Mouse (Mus musculus): ENCODE measurements around the gene Smarcc1.

Gene Smarcc1

GRCm38 (mm10) chr9:110243221-110243833 lies 125.8 kb downstream of the Smarcc1 start, which contains the start of gene Cspg5:
TSS of gene Cspg5 (plus strand) at chr9:110243783.
- no peak for DNase-seq

DNA sequence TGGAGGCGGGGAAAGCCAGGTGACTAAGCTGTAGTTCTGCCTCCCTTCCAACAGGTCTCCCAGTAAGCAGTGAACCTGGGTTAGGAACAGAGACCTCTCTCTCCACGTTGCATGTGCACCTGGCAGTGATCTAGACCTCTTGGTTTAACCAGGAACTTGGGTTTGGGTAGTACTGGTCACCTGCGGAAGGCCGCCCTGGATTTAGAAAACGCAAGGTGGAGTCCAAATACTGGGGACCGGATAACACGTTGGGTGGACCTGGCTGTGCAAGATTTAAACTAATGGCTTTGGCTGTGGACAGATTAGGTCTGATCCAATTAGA lies 127.0 kb downstream of the Smarcc1 start:
- no peak for DNase-seq

DNA sequence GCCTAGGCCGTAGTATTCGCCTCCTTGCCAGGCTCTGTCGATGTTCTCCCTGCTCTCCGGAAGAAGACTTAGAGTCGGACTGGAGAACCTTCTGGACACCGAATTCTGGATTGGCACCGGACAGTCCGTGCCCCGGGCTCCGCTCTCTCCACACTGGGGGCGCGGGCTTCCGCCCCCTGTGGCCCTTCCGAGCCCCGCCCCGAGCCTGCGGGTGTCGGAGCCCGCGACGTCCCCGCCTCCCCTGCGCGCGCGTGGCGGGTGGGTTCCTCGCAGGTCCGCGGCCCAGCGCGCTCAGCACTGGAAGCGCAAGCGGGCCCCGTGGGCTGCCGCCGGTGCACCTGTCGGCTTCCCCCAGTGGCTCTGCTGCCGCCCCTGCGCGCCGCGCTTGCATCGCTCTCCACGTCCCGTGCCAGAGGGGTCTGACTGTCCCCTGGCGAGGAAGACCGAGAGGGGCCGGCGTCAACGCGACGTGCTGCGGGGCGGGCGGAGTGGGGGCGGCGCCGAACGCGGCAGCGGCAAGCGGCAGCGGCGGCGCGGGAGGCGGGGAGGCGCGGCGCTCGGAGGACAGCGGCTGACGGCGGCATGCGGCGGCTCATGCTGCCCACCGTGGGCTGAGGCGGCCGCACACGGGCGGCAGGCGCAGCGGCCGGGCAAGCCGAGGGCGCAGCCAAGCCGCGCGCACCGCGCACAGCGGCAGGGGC lies 127.5 kb downstream of the Smarcc1 start:
- no peak for DNase-seq

DNA sequence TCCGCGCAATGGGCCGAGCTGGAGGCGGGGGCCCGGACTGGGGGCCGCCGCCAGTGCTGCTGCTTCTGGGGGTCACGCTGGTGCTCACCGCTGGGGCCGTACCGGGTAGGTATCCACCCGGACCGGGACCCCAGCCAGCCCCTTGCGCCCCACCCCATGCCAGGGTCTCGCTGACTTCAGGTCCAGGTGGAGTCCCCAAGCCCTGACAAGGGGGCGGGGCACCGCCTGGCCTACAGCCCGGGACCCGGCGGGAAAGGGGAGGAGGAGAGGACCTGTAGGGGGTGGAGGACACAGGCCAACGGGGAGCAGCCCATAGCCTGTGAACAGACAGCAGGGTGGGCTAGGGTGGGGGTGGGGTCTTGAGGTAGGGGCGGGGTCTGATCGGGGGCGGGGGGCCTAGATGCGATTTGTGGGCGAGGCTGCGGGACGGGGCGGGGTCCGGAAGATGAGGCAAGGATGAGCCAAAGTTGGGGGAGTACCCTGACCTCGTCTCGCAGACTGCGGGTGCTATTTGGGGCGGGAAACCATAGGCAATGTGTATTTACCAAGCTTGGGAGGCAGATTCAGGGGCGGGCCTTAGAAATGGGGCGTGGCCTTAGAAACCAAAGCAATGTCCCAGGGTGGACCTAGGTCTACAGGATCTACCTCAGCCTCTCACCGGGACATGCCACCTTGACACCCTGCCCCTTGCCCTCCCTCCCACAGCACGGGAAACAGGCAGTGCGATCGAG lies 128.2 kb downstream of the Smarcc1 start:
- DNase-seq = peak; percentile 32

- DNase-seq = no peak
Measured at GRCm38 (mm10) chr9:110246321-110246640, 128.8 kb downstream of the Smarcc1 start.

DNA sequence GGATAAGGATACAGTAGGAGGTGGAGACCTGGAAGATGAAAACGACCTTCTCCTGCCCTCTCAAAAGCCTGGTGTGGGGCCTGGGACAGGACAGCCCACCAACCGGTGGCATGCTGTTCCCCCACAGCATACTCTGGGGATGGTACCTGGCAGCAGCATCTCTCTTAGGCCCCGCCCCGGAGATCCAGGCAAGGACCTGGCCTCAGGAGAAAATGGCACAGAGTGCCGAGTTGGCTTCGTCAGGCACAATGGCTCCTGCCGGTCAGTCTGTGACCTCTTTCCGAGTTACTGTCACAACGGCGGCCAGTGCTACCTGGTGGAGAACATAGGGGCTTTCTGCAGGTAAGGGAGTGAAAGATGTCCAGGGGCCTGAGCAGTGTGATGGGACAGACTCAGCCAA lies 129.5 kb downstream of the Smarcc1 start:
- no peak for DNase-seq

GRCm38 (mm10) chr9:110248861-110249260 lies 131.4 kb downstream of the Smarcc1 start:
- DNase-seq = no peak

DNA sequence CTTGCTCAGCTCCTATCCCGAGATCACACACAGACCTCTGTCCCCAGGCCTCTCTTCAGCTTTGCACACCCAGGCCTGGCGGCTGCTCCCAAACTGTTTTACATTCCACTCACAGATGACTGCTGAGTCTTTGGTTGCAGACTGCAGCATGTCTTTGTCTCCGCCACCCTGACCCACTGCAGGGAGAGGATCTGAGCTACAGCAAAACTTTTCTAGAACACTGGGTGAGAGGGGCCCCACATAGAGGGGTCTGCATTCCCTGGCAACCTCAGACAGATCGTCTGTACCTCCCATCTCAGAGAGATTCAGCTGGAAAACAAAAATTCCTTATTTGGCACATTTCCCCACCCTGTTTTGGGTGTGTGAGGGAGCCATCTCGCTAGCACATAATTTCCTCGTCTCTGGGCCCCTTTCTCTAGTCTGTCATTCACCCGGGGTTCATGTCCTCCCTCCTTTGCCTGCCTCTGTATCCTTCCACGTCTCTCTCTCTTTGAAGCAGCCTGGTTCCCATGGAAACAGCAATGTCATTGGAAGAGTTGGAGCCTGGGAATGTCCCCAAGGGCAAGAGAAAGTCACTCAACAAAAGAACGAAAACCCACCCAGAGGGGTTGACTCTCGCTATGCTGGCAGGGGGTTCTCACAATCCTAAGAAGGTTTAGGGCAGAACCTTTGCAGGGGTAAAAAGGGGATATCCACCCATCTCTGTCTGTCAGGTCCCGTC lies 132.5 kb downstream of the Smarcc1 start:
- no peak for DNase-seq

DNA sequence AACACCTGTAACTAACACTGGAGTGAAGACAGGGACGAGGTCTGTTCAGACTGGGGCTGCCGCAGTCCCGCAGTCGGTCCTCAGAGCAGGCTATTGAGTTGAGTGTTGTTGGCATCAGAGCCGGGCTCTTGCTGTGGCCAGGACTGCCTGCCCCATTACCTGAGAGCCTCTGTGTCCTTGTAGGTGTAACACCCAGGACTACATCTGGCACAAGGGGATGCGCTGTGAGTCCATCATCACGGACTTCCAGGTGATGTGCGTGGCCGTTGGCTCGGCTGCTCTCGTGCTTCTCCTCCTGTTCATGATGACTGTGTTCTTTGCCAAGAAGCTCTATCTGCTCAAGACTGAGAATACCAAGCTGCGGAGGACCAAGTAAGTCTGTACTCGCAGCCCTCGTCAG lies 133.3 kb downstream of the Smarcc1 start:
- no peak for DNase-seq

DNA sequence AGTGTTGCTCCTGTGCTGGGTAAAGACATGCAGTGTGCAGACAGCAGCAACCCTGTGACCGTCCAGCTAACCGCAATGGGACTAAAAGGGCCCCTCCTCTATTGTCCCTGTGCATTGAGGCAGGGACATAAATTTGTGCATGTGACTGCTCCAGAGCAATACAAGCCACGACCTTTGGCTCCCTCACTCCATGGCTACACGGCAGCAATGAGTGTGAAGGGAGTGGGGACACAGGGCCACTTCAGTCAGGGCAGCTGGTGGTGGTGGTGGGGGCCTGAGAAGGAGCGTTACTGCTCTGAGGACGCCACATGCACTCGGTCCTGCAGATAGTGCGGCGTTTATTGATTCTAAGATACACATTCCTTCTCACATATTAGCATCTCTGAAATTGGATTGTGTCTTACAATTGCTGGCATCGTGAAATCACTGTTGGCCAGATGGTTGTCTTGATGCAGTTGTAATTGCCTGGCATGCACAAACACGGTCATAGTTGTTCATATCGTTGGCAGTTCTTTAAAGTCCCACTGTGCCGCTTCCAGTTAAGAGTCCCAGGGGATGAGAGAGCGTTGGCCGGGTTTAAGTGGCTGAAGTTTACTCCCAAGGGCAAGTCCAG lies 138.0 kb downstream of the Smarcc1 start:
- no peak for DNase-seq

- DNase-seq = no peak
Measured at GRCm38 (mm10) chr9:110258646-110259045, 141.1 kb downstream of the Smarcc1 start.

- DNase-seq = no peak
Measured at GRCm38 (mm10) chr9:110259118-110259517, 141.6 kb downstream of the Smarcc1 start.

DNA sequence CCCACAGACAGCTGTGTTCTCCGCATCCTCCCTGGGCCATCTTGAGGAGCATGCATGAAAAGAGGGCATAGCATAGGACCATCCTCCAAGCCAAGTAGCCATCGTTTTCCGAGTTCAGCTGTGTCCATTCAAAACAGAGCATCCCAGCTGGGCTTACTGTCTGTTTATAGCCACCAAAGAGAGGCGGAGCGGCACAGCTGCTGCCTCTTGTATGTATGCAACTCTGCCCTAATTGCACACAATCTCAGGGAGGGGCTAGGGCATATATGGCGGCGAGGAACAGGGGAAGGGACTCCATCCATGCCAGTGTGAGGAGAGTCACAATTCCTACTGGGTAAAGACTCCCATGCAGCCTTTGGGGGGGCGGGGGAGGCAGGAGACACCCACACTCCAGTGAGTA lies 145.7 kb downstream of the Smarcc1 start:
- no peak for DNase-seq

GRCm38 (mm10) chr9:110264991-110265390 lies 147.5 kb downstream of the Smarcc1 start:
- no peak for DNase-seq

- no peak for DNase-seq
Measured at GRCm38 (mm10) chr9:110268416-110268815, 150.9 kb downstream of the Smarcc1 start.

GRCm38 (mm10) chr9:110272330-110272729 lies 154.8 kb downstream of the Smarcc1 start:
- no peak for DNase-seq

- DNase-seq = no peak
Measured at GRCm38 (mm10) chr9:110273507-110273906, 156.0 kb downstream of the Smarcc1 start.

- no peak for DNase-seq
Measured at GRCm38 (mm10) chr9:110275882-110276281, 158.4 kb downstream of the Smarcc1 start.

- no peak for DNase-seq
Measured at GRCm38 (mm10) chr9:110277431-110277881, 159.9 kb downstream of the Smarcc1 start.

GRCm38 (mm10) chr9:110284075-110284697 lies 166.7 kb downstream of the Smarcc1 start:
- no peak for DNase-seq

DNA sequence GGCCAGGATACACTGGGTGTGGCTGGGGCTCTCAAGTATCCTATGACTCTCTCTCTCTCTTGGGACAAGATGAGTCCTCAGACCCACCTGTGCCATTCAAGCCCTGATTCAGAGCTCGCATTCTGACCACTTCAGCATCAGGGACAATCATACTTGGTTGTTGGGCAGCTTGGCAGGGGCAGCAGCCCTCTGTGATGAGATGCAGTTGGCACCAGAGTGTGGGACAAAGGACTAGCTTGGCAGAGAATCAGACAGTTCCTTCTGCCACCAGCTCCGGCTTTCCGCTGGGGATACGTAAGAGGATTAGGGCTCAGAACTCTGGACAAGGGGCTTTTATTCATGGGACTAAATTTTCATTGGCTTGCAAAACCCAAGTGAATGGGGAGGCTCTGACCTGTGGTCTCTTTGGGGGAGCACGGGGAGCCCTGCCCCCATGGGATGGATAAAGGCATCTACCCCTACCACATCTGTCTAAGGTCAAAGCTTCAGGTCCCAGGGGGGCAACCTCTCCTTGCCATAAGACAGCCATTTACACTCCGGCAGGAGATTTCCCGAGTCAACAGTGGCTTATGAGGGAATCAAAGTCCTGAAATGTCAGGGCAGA lies 169.9 kb downstream of the Smarcc1 start:
- DNase-seq = no peak
